In the genomic region with DNA sequence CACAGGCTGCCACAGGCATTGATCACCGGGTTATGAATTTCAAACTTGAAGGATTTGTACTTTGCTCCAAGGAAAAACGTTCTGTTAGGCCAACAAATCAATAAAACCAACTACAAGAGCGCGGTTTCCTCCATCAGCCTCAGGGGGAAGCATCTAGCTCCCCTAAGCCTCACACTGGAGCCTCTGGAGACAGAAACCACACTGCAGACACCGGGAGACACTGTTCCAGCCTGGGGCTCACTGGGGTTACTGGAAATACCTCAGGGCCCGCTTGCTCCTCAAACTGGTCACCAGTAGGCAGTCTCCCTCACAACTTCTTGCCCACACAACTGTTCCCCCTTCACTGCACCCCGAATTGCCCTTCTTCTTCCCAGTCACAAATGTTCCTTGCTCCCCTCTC, we compare ENCODE assay signal across 8 mouse cellular contexts. TPM values are rescaled to one million over a fixed set of nuclear protein-coding genes. Genes with fewer than 3 reads are reported as not detected.
DNase-seq lines count a peak whose midpoint lies in the region; ATAC-seq and TF ChIP-seq lines count a peak whose summit lies in the region.

No protein-coding gene starts in this region.

- 0 out of 2 replicates have a peak overlapping the region, but pooled peaks have one; percentile 20 for H3K9ac ChIP-seq in liver, adult 2 months (ENCODE audit: low read depth, low read length)
- H3K9ac ChIP-seq in intestine, embryonic 14.5 days (ENCODE audit: low read length), result peak overlapping the region; percentile 66
- peak overlapping the region; percentile 78 for H3K9ac ChIP-seq in neural tube, embryonic 13.5 days

- no peak for TF ChIP-seq CTCF in liver, adult 2 months (IDR thresholded peaks at IDR 0.05; ENCODE audit: low read depth, low read length)

- H3K4me1 ChIP-seq in liver, adult 2 months (ENCODE audit: control insufficient read depth, insufficient read depth, low read length), result peaks cover 8% of the 10 kb centered on the region
- H3K4me1 ChIP-seq in embryonic facial prominence, embryonic 10.5 days, result peaks cover 57% of the 10 kb centered on the region
- peaks cover 15% of the 10 kb centered on the region; the same call in 1 of the 2 replicates for H3K4me1 ChIP-seq in intestine, embryonic 14.5 days (replicated peaks; ENCODE audit: control insufficient read depth, insufficient read depth, low read length)
- peaks cover 60% of the 10 kb centered on the region for H3K4me1 ChIP-seq in neural tube, embryonic 13.5 days (replicated peaks)

- H3K79me2 ChIP-seq in liver, adult 2 months (ENCODE audit: control insufficient read depth, insufficient read depth, low read length), result no peaks in the 10 kb centered on the region

- H3K4me3 ChIP-seq in liver, adult 2 months (ENCODE audit: insufficient read depth, low read depth, low read length), result no peak overlapping the region
- peak overlapping the region; percentile 63 for H3K4me3 ChIP-seq in embryonic facial prominence, embryonic 10.5 days
- H3K4me3 ChIP-seq in intestine, embryonic 14.5 days (ENCODE audit: low read depth, low read length), result peak overlapping the region; percentile 53
- peak overlapping the region; percentile 48 for H3K4me3 ChIP-seq in neural tube, embryonic 13.5 days

- no peaks in the 10 kb centered on the region for H3K9me3 ChIP-seq in embryonic facial prominence, embryonic 10.5 days
- H3K9me3 ChIP-seq in intestine, embryonic 14.5 days (ENCODE audit: control insufficient read depth, low read length), result no peaks in the 10 kb centered on the region
- H3K9me3 ChIP-seq in neural tube, embryonic 13.5 days, result no peaks in the 10 kb centered on the region

- 0 out of 2 replicates have a peak, but pooled peaks cover 2% of the 10 kb centered on the region for H3K27me3 ChIP-seq in liver, adult 2 months (ENCODE audit: control insufficient read depth, insufficient read depth, low read length)
- H3K27me3 ChIP-seq in embryonic facial prominence, embryonic 10.5 days (replicated peaks; ENCODE audit: low read depth, poor library complexity, severe bottlenecking), result peaks cover 29% of the 10 kb centered on the region
- H3K27me3 ChIP-seq in intestine, embryonic 14.5 days (replicated peaks; ENCODE audit: control insufficient read depth, insufficient read depth, low read length), result no peaks in the 10 kb centered on the region
- no peaks in the 10 kb centered on the region for H3K27me3 ChIP-seq in neural tube, embryonic 13.5 days

- no peak for TF ChIP-seq POLR2A in liver, adult 2 months (IDR thresholded peaks at IDR 0.05; ENCODE audit: extremely low read depth, insufficient read depth, low read length)

- H3K4me2 ChIP-seq in intestine, embryonic 14.5 days (ENCODE audit: low read length), result peak overlapping the region; percentile 96
- H3K4me2 ChIP-seq in neural tube, embryonic 13.5 days, result peak overlapping the region; percentile 77

- WGBS in liver, adult 2 months, result 31% methylated on average over 7 of the region's 7 CpGs
- 15% methylated on average over 7 of the region's 7 CpGs for WGBS in embryonic facial prominence, embryonic 10.5 days
- 12% methylated on average over 7 of the region's 7 CpGs for WGBS in intestine, embryonic 14.5 days
- WGBS in neural tube, embryonic 13.5 days, result 8% methylated on average over 7 of the region's 7 CpGs

- H3K27ac ChIP-seq in liver, adult 2 months (replicated peaks; ENCODE audit: insufficient read depth, low read depth, low read length), result no peak overlapping the region
- peak overlapping the region; percentile 92 for H3K27ac ChIP-seq in embryonic facial prominence, embryonic 10.5 days (replicated peaks)
- H3K27ac ChIP-seq in intestine, embryonic 14.5 days (ENCODE audit: low read depth), result peak overlapping the region; percentile 91
- peak overlapping the region; percentile 91 for H3K27ac ChIP-seq in neural tube, embryonic 13.5 days (replicated peaks)

- no peaks in the 10 kb centered on the region for H3K36me3 ChIP-seq in liver, adult 2 months (ENCODE audit: control insufficient read depth, insufficient read depth, low read length)
- no peaks in the 10 kb centered on the region for H3K36me3 ChIP-seq in embryonic facial prominence, embryonic 10.5 days (replicated peaks)
- H3K36me3 ChIP-seq in intestine, embryonic 14.5 days (ENCODE audit: control insufficient read depth, insufficient read depth, low read length), result no peaks in the 10 kb centered on the region
- no peaks in the 10 kb centered on the region for H3K36me3 ChIP-seq in neural tube, embryonic 13.5 days

- peak; percentile 15 for DNase-seq in liver, adult 2 months (ENCODE audit: extremely low read depth, low read depth, low spot score)
- no peak for DNase-seq in liver
- DNase-seq in embryonic facial prominence, embryonic 10.5 days (ENCODE audit: low spot score), result no peak
- DNase-seq in intestine, embryonic 14.5 days (ENCODE audit: low spot score), result no peak
- no peak for DNase-seq in spleen, postnatal 14 days (ENCODE audit: low spot score in 2 of 2)
- no peak for DNase-seq in thymus, postnatal 14 days
- DNase-seq in spleen, postnatal 4 days (ENCODE audit: low spot score in 2 of 2), result no peak

- ATAC-seq in intestine, embryonic 14.5 days (replicated peaks; ENCODE audit: low FRiP score, low TSS enrichment, low read depth), result peak; percentile 33; the same call in 1 of the 2 replicates
- no peak for ATAC-seq in neural tube, embryonic 13.5 days (ENCODE audit: low read depth)

RNA-seq across cellular contexts. Expression of gene Dnah2, which starts 3.0 kb away (rescaled TPM):
- under 0.01 and 0.09 TPM in 2 replicates for total RNA-seq in liver, adult 2 months (2014; rRNA removed)
- 0.02 TPM in 2 replicates for polyA plus RNA-seq in liver, adult 2 months (2012; rRNA removed)
- polyA plus RNA-seq in embryonic facial prominence, embryonic 10.5 days (2016; fragmentation: Nextera tagmentation; extraction: Ambion mirVana), result 1.3 and 1.4 TPM in 2 replicates
- 0.98 and 1.9 TPM in 2 replicates for polyA plus RNA-seq in intestine, embryonic 14.5 days (2014; fragmentation: Nextera tagmentation; extraction: Ambion mirVana)
- polyA plus RNA-seq in neural tube, embryonic 13.5 days (2015; fragmentation: Nextera tagmentation; extraction: Ambion mirVana), result 2.2 and 2.7 TPM in 2 replicates

RNA-seq across cellular contexts. Expression of gene Efnb3, which starts 14.0 kb away (rescaled TPM):
- under 0.01 TPM in 1 of 2 replicates, not detected in the other for total RNA-seq in liver, adult 2 months (2014; rRNA removed)
- 0.11 and 0.17 TPM in 2 replicates for polyA plus RNA-seq in liver, adult 2 months (2012; rRNA removed)
- polyA plus RNA-seq in embryonic facial prominence, embryonic 10.5 days (2016; fragmentation: Nextera tagmentation; extraction: Ambion mirVana), result 29.5 and 29.8 TPM in 2 replicates
- polyA plus RNA-seq in intestine, embryonic 14.5 days (2014; fragmentation: Nextera tagmentation; extraction: Ambion mirVana), result 4.0 and 4.9 TPM in 2 replicates
- polyA plus RNA-seq in neural tube, embryonic 13.5 days (2015; fragmentation: Nextera tagmentation; extraction: Ambion mirVana), result 68.1 and 72.0 TPM in 2 replicates

RNA-seq across cellular contexts. Expression of gene Wrap53, which starts 34.1 kb away (rescaled TPM):
- total RNA-seq in liver, adult 2 months (2014; rRNA removed), result 5.6 and 6.4 TPM in 2 replicates
- 10.7 and 11.2 TPM in 2 replicates for polyA plus RNA-seq in liver, adult 2 months (2012; rRNA removed)
- polyA plus RNA-seq in embryonic facial prominence, embryonic 10.5 days (2016; fragmentation: Nextera tagmentation; extraction: Ambion mirVana), result 41.6 and 43.5 TPM in 2 replicates
- 26.8 and 31.8 TPM in 2 replicates for polyA plus RNA-seq in intestine, embryonic 14.5 days (2014; fragmentation: Nextera tagmentation; extraction: Ambion mirVana)
- polyA plus RNA-seq in neural tube, embryonic 13.5 days (2015; fragmentation: Nextera tagmentation; extraction: Ambion mirVana), result 18.1 and 19.7 TPM in 2 replicates

RNA-seq across cellular contexts. Expression of gene Trp53, which starts 34.2 kb away (rescaled TPM):
- total RNA-seq in liver, adult 2 months (2014; rRNA removed), result 3.7 and 6.2 TPM in 2 replicates
- polyA plus RNA-seq in liver, adult 2 months (2012; rRNA removed), result 23.5 and 35.4 TPM in 2 replicates
- 219 and 225 TPM in 2 replicates for polyA plus RNA-seq in embryonic facial prominence, embryonic 10.5 days (2016; fragmentation: Nextera tagmentation; extraction: Ambion mirVana)
- polyA plus RNA-seq in intestine, embryonic 14.5 days (2014; fragmentation: Nextera tagmentation; extraction: Ambion mirVana), result 176 and 192 TPM in 2 replicates
- polyA plus RNA-seq in neural tube, embryonic 13.5 days (2015; fragmentation: Nextera tagmentation; extraction: Ambion mirVana), result 76.0 and 77.6 TPM in 2 replicates

RNA-seq across cellular contexts. Expression of gene Atp1b2, which starts 59.8 kb away (rescaled TPM):
- total RNA-seq in liver, adult 2 months (2014; rRNA removed), result 0.18 and 0.20 TPM in 2 replicates
- polyA plus RNA-seq in liver, adult 2 months (2012; rRNA removed), result 0.40 and 0.46 TPM in 2 replicates
- polyA plus RNA-seq in embryonic facial prominence, embryonic 10.5 days (2016; fragmentation: Nextera tagmentation; extraction: Ambion mirVana), result 3.2 TPM in 2 replicates
- 7.3 and 8.2 TPM in 2 replicates for polyA plus RNA-seq in intestine, embryonic 14.5 days (2014; fragmentation: Nextera tagmentation; extraction: Ambion mirVana)
- polyA plus RNA-seq in neural tube, embryonic 13.5 days (2015; fragmentation: Nextera tagmentation; extraction: Ambion mirVana), result 29.5 and 30.4 TPM in 2 replicates

Comparison
In these comparisons a context has a peak if more than half of its experiments do, and no peak if none do; other contexts are left out.
1. H3K9ac ChIP-seq: peak in every context shown above with its lines; median percentile 78 in neural tube, embryonic 13.5 days; 66 in intestine, embryonic 14.5 days; 20 in liver, adult 2 months.